Mouse (Mus musculus) heart, embryonic 10.5 days (tissue): ENCODE measurements at regions not wholly inside any gene's neighbourhood (a gene's known extent, or its start where the extent isn't known, plus 50 kb on each side); places are given as distances from the start of the nearest gene placed in this dataset.

Experiments
- DNase-seq: peaks from one replicate; pipeline ENCODE4 v3.0.0-alpha.2; 2017; ENCODE audit warnings: low spot score
- H3K27ac ChIP-seq: fragments of 300-500 bp; sonication (generic); 2 replicates; pipeline ENCODE4 v1.5.1; 2016; ENCODE audit warnings: mild to moderate bottlenecking
- H3K27me3 ChIP-seq: fragments of 300-500 bp; sonication (generic); 2 replicates; pipeline ENCODE4 v1.6.1; 2016; ENCODE audit warnings: mild to moderate bottlenecking; ENCODE audit not compliant: poor library complexity, insufficient read depth, severe bottlenecking
- H3K36me3 ChIP-seq: fragments of 300-500 bp; sonication (generic); 2 replicates; pipeline ENCODE4 v1.6.1; 2016; ENCODE audit warnings: mild to moderate bottlenecking, moderate library complexity
- H3K4me1 ChIP-seq: fragments of 300-500 bp; sonication (generic); 2 replicates; pipeline ENCODE4 v1.6.1; 2016; ENCODE audit warnings: mild to moderate bottlenecking
- H3K4me3 ChIP-seq: fragments of 300-500 bp; sonication (generic); 2 replicates; pipeline ENCODE4 v1.5.1; 2016; ENCODE audit warnings: mild to moderate bottlenecking, moderate library complexity
- H3K9me3 ChIP-seq: fragments of 300-500 bp; sonication (generic); 2 replicates; pipeline ENCODE4 v1.6.1; 2016; ENCODE audit warnings: mild to moderate bottlenecking, moderate library complexity
- WGBS: fragments of 180-500 bp; shearing (Covaris S2); methylation state at CpG from one replicate; pipeline ENCODE4 v1.1.7; 2016; 5-methylcytosine and 5-hydroxymethylcytosine counted together

DNA sequence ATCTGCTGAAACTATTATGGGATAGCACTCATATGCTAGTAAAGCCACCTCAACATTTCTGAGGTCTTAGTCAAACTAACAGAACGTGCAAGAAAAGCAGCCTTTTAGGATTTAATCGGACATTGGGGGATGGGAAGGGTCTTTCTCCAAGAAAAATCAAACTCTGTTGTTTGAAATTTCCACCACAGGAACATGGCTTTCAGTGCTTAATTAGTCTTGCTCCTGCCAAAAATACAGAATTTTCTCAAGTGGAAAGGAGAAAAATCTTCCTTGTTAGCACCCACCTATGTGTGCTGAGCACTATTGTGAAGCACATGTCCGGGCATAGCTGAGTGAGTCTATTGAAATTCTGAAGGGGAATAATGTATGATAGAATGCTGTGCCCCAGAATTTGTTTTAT lies 1470.0 kb downstream of the Slc22a22 start:
- H3K9me3 ChIP-seq = no peaks in the 10 kb centered on the region
- no peaks in the 10 kb centered on the region for H3K27me3 ChIP-seq
- no peaks in the 10 kb centered on the region for H3K4me1 ChIP-seq
- no peak for DNase-seq
- no peak overlapping the region for H3K4me3 ChIP-seq
- H3K36me3 ChIP-seq = no peaks in the 10 kb centered on the region
- 82% methylated on average over 3 of the region's 3 CpGs for WGBS
- no peak overlapping the region for H3K27ac ChIP-seq

DNA sequence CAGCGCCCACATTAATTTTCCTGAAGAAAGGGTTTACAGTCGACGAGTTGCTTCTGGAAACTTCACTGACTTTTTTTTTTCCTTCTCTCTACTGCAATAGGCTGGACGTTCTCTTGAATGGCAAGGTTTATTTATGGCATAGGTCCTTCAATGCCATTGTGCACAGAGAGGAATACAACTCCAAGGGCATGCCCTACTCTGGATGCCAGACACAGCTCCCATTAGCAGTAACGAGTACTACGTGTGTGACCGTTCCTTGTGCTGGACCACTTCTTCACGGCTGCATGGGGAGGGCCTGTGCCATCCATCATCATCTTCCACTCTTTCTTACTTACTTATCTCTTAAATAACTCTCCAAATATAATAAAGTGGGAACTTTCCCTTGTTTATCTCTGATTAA lies 1472.1 kb downstream of the Slc22a22 start:
- Histone ChIP-seq H3K4me1 (no peaks in the 10 kb centered on the region), H3K36me3 (no peaks in the 10 kb centered on the region), H3K27me3 (no peaks in the 10 kb centered on the region), H3K27ac (no peak overlapping the region), H3K9me3 (no peaks in the 10 kb centered on the region), H3K4me3 (no peak overlapping the region)
- 79% methylated on average over 8 of the region's 8 CpGs for WGBS
- no peak for DNase-seq

- Histone ChIP-seq H3K36me3 (no peaks in the 10 kb centered on the region), H3K27ac (no peak overlapping the region), H3K9me3 (no peaks in the 10 kb centered on the region), H3K27me3 (no peaks in the 10 kb centered on the region), H3K4me1 (no peaks in the 10 kb centered on the region), H3K4me3 (no peak overlapping the region)
- no peak for DNase-seq
- 82% methylated on average over 3 of the region's 3 CpGs for WGBS
Observed at GRCm38 (mm10) chr15:56003921-56004320, 1473.5 kb downstream of the Slc22a22 start.

DNA sequence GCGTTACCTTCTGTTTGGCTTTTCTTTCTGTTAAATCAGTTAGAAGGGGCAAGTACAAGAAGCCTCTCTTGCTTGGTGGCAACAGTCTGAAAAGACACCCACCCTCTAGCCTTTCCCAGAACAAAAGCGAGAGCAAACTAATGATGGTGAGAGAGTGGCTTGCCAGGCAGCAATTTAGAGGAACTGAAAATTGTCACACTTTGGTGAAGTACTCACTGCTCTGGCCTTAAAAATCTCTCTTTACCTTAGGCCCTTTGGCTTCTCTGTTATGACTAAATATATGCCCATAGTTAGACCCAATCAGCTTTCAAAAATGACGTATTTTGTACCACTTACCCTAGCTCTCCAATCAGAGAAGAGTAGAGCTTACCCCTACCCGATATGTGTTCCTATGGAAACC lies 1477.8 kb downstream of the Slc22a22 start:
- Histone ChIP-seq H3K4me3 (no peak overlapping the region), H3K27me3 (no peaks in the 10 kb centered on the region), H3K27ac (no peak overlapping the region), H3K9me3 (no peaks in the 10 kb centered on the region), H3K36me3 (no peaks in the 10 kb centered on the region), H3K4me1 (no peaks in the 10 kb centered on the region)
- WGBS = 79% methylated on average over 4 of the region's 4 CpGs
- DNase-seq = no peak

- no peak overlapping the region for H3K27ac ChIP-seq
- WGBS = 77% methylated on average over 4 of the region's 4 CpGs
- H3K9me3 ChIP-seq = no peaks in the 10 kb centered on the region
- H3K27me3 ChIP-seq = no peaks in the 10 kb centered on the region
- H3K36me3 ChIP-seq = no peaks in the 10 kb centered on the region
- DNase-seq = no peak
- no peaks in the 10 kb centered on the region for H3K4me1 ChIP-seq
- no peak overlapping the region for H3K4me3 ChIP-seq
Observed at GRCm38 (mm10) chr15:55997977-55998376, 1479.4 kb downstream of the Slc22a22 start.

GRCm38 (mm10) chr15:55994680-55995079 lies 1482.7 kb downstream of the Slc22a22 start:
- no peak overlapping the region for H3K4me3 ChIP-seq
- no peaks in the 10 kb centered on the region for H3K36me3 ChIP-seq
- no peak for DNase-seq
- H3K9me3 ChIP-seq = no peaks in the 10 kb centered on the region
- WGBS = 82% methylated on average over 3 of the region's 3 CpGs
- H3K4me1 ChIP-seq = no peaks in the 10 kb centered on the region
- no peak overlapping the region for H3K27ac ChIP-seq
- H3K27me3 ChIP-seq = no peaks in the 10 kb centered on the region

DNA sequence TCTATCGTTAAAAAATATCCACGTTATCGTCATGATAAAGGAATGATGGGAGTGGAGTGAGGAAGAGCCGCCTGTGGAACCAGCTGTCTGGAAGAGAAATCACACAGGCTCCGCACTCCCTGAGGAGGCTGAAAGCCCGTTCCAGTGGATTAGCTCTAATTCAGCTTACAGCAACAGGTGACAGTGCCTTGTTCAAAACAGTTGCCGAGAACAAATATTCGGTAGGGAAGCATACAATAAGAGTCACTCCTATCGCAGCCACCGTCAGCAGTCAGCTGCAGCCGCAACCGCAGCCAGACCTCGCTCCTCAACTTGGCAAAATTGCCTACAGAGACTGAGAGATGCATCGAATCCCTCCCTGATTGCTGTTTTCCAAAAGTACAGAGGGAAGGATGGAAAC lies 1501.6 kb downstream of the Slc22a22 start:
- WGBS = 86% methylated on average over 14 of the region's 14 CpGs
- Histone ChIP-seq H3K36me3 (no peaks in the 10 kb centered on the region), H3K9me3 (no peaks in the 10 kb centered on the region), H3K27me3 (no peaks in the 10 kb centered on the region), H3K4me1 (no peaks in the 10 kb centered on the region), H3K27ac (no peak overlapping the region), H3K4me3 (no peak overlapping the region)
- DNase-seq = no peak

- Histone ChIP-seq H3K27ac (no peak overlapping the region), H3K4me3 (no peak overlapping the region), H3K4me1 (no peaks in the 10 kb centered on the region), H3K27me3 (no peaks in the 10 kb centered on the region), H3K9me3 (no peaks in the 10 kb centered on the region), H3K36me3 (no peaks in the 10 kb centered on the region)
- DNase-seq = no peak
- 54% methylated on average over 2 of the region's 2 CpGs for WGBS
Observed at GRCm38 (mm10) chr15:55966780-55967179, 1510.6 kb downstream of the Slc22a22 start.

- no peaks in the 10 kb centered on the region for H3K27me3 ChIP-seq
- H3K27ac ChIP-seq = no peak overlapping the region
- H3K36me3 ChIP-seq = no peaks in the 10 kb centered on the region
- H3K4me3 ChIP-seq = no peak overlapping the region
- H3K9me3 ChIP-seq = no peaks in the 10 kb centered on the region
- no peak for DNase-seq
- WGBS = 63% methylated on average over 7 of the region's 7 CpGs
- no peaks in the 10 kb centered on the region for H3K4me1 ChIP-seq
Observed at GRCm38 (mm10) chr15:55965296-55965695, 1512.1 kb downstream of the Slc22a22 start.

DNA sequence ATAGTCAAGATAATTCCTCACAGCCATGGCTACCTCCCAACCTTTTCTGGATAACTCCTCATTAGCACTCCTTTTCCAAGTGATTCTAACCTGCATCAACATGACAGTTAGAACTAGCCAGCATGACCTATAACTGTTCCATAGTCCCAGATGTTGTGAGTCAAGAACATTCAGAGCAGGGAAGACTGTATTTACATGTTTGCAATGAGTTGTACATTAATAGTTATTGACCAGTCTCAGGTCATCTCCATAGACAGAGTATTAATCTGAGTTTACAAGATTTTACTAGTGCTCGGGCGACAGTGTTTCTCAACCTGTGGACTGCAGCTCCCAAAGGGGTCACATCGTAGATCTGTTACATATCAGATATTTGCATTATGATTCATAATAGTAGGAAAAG lies 1515.3 kb downstream of the Slc22a22 start:
- Histone ChIP-seq H3K36me3 (no peaks in the 10 kb centered on the region), H3K27ac (no peak overlapping the region), H3K9me3 (no peaks in the 10 kb centered on the region), H3K27me3 (no peaks in the 10 kb centered on the region), H3K4me1 (no peaks in the 10 kb centered on the region), H3K4me3 (no peak overlapping the region)
- DNase-seq = no peak
- 90% methylated on average over 3 of the region's 3 CpGs for WGBS
